Mouse (Mus musculus): Measurements from ENCODE around the gene Gal3st2b. TPM values are rescaled to one million over a fixed set of nuclear protein-coding genes. Genes with fewer than 3 reads are reported as not detected.
A peak's percentile ranks its signal among the peaks of the same experiment; 100 is the strongest.
"Not testable (repeated sequence)": the region's sequence is repeated elsewhere in the genome, so short reads cannot be mapped to it uniquely, and the experiment has no call there.

Gene Gal3st2b
- polyA plus RNA-seq, 1 experiment from 2014 or later, result 0.09 TPM

- H3K36me3 ChIP-seq (ENCODE audit: control insufficient read depth, insufficient read depth, low read length); H3K9ac ChIP-seq (replicated peaks; ENCODE audit: low read depth, low read length); H3K4me2 ChIP-seq (replicated peaks; ENCODE audit: low read depth, low read length); H3K27ac ChIP-seq (ENCODE audit: low read length); H3K27me3 ChIP-seq (ENCODE audit: control insufficient read depth, insufficient read depth, low read length); H3K4me3 ChIP-seq (ENCODE audit: low read depth, low read length); H3K9me3 ChIP-seq (ENCODE audit: control insufficient read depth, low read depth, low read length); H3K4me1 ChIP-seq (ENCODE audit: control insufficient read depth, insufficient read depth, low read length): not testable (repeated sequence)
- peak; percentile 79; the same call in 1 of the 2 replicates for ATAC-seq (ENCODE audit: insufficient number of reproducible peaks, insufficient read depth, low FRiP score, low read depth)
- WGBS, result no CpG with 5 or more reads among the region's 11 CpGs
Observed at GRCm38 (mm10) chr1:93949087-93949486, 31.0 kb downstream of the Gal3st2b start.

- not testable (repeated sequence) for H3K27me3 ChIP-seq (ENCODE audit: control insufficient read depth, insufficient read depth, low read length); H3K4me1 ChIP-seq (ENCODE audit: control insufficient read depth, insufficient read depth, low read length); H3K27ac ChIP-seq (ENCODE audit: low read length); H3K9ac ChIP-seq (replicated peaks; ENCODE audit: low read depth, low read length); ATAC-seq (ENCODE audit: insufficient number of reproducible peaks, insufficient read depth, low FRiP score, low read depth); H3K36me3 ChIP-seq (ENCODE audit: control insufficient read depth, insufficient read depth, low read length); H3K4me3 ChIP-seq (ENCODE audit: low read depth, low read length); H3K9me3 ChIP-seq (ENCODE audit: control insufficient read depth, low read depth, low read length); H3K4me2 ChIP-seq (replicated peaks; ENCODE audit: low read depth, low read length)
- WGBS, result no CpG with 5 or more reads among the region's 1 CpGs
Observed at GRCm38 (mm10) chr1:93966489-93966888, 48.4 kb downstream of the Gal3st2b start.

- H3K27ac ChIP-seq (ENCODE audit: low read length); H3K9me3 ChIP-seq (ENCODE audit: control insufficient read depth, low read depth, low read length); H3K27me3 ChIP-seq (ENCODE audit: control insufficient read depth, insufficient read depth, low read length); H3K9ac ChIP-seq (replicated peaks; ENCODE audit: low read depth, low read length); H3K4me3 ChIP-seq (ENCODE audit: low read depth, low read length); ATAC-seq (ENCODE audit: insufficient number of reproducible peaks, insufficient read depth, low FRiP score, low read depth); H3K36me3 ChIP-seq (ENCODE audit: control insufficient read depth, insufficient read depth, low read length); H3K4me2 ChIP-seq (replicated peaks; ENCODE audit: low read depth, low read length); H3K4me1 ChIP-seq (ENCODE audit: control insufficient read depth, insufficient read depth, low read length): not testable (repeated sequence)
- WGBS, result 22% methylated on average over 1 of the region's 5 CpGs
Observed at GRCm38 (mm10) chr1:93970380-93970779, 52.3 kb downstream of the Gal3st2b start.

GRCm38 (mm10) chr1:93970797-93971196 lies 52.7 kb downstream of the Gal3st2b start:
- not testable (repeated sequence) for H3K9me3 ChIP-seq (ENCODE audit: control insufficient read depth, low read depth, low read length); H3K9ac ChIP-seq (replicated peaks; ENCODE audit: low read depth, low read length); H3K36me3 ChIP-seq (ENCODE audit: control insufficient read depth, insufficient read depth, low read length); H3K27ac ChIP-seq (ENCODE audit: low read length); H3K27me3 ChIP-seq (ENCODE audit: control insufficient read depth, insufficient read depth, low read length); H3K4me3 ChIP-seq (ENCODE audit: low read depth, low read length); ATAC-seq (ENCODE audit: insufficient number of reproducible peaks, insufficient read depth, low FRiP score, low read depth); H3K4me2 ChIP-seq (replicated peaks; ENCODE audit: low read depth, low read length); H3K4me1 ChIP-seq (ENCODE audit: control insufficient read depth, insufficient read depth, low read length)
- no CpG with 5 or more reads among the region's 4 CpGs for WGBS

- ATAC-seq (ENCODE audit: insufficient number of reproducible peaks, insufficient read depth, low FRiP score, low read depth); H3K27me3 ChIP-seq (ENCODE audit: control insufficient read depth, insufficient read depth, low read length); H3K27ac ChIP-seq (ENCODE audit: low read length); H3K4me2 ChIP-seq (replicated peaks; ENCODE audit: low read depth, low read length); H3K4me1 ChIP-seq (ENCODE audit: control insufficient read depth, insufficient read depth, low read length); H3K4me3 ChIP-seq (ENCODE audit: low read depth, low read length); H3K9me3 ChIP-seq (ENCODE audit: control insufficient read depth, low read depth, low read length); H3K36me3 ChIP-seq (ENCODE audit: control insufficient read depth, insufficient read depth, low read length); H3K9ac ChIP-seq (replicated peaks; ENCODE audit: low read depth, low read length): not testable (repeated sequence)
- no CpG with 5 or more reads among the region's 4 CpGs for WGBS
Observed at GRCm38 (mm10) chr1:93975764-93976163, 57.7 kb downstream of the Gal3st2b start.

DNA sequence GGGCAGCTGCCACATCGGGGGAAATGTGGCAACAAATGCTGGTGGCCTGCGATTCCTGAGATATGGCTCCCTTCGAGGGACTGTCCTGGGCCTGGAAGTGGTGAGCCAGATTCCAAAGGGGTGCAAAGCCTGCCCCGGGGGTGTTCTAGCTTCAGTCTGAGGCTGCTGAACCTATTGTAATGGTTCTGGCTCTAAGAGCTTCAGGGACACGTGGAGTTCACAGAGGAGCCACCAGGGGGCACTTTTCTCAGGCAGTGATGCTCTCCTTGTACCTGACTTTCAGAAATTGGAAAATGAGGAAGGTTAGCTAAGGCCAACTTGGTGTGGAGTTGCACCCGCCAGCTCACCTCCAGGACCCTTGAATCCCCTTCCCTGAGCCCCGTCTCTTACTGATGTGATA lies 60.2 kb downstream of the Gal3st2b start:
- H3K9ac ChIP-seq (replicated peaks; ENCODE audit: low read depth, low read length); H3K4me2 ChIP-seq (replicated peaks; ENCODE audit: low read depth, low read length); H3K4me3 ChIP-seq (ENCODE audit: low read depth, low read length); H3K9me3 ChIP-seq (ENCODE audit: control insufficient read depth, low read depth, low read length); H3K27ac ChIP-seq (ENCODE audit: low read length); H3K36me3 ChIP-seq (ENCODE audit: control insufficient read depth, insufficient read depth, low read length); H3K4me1 ChIP-seq (ENCODE audit: control insufficient read depth, insufficient read depth, low read length); ATAC-seq (ENCODE audit: insufficient number of reproducible peaks, insufficient read depth, low FRiP score, low read depth); H3K27me3 ChIP-seq (ENCODE audit: control insufficient read depth, insufficient read depth, low read length): not testable (repeated sequence)
- WGBS, result no CpG with 5 or more reads among the region's 7 CpGs

- not testable (repeated sequence) for H3K27ac ChIP-seq (ENCODE audit: low read length); H3K4me2 ChIP-seq (replicated peaks; ENCODE audit: low read depth, low read length); H3K27me3 ChIP-seq (ENCODE audit: control insufficient read depth, insufficient read depth, low read length); H3K9ac ChIP-seq (replicated peaks; ENCODE audit: low read depth, low read length); H3K36me3 ChIP-seq (ENCODE audit: control insufficient read depth, insufficient read depth, low read length); H3K9me3 ChIP-seq (ENCODE audit: control insufficient read depth, low read depth, low read length); H3K4me1 ChIP-seq (ENCODE audit: control insufficient read depth, insufficient read depth, low read length); ATAC-seq (ENCODE audit: insufficient number of reproducible peaks, insufficient read depth, low FRiP score, low read depth); H3K4me3 ChIP-seq (ENCODE audit: low read depth, low read length)
- WGBS, result no CpG with 5 or more reads among the region's 2 CpGs
Observed at GRCm38 (mm10) chr1:93980932-93981331, 62.8 kb downstream of the Gal3st2b start.

DNA sequence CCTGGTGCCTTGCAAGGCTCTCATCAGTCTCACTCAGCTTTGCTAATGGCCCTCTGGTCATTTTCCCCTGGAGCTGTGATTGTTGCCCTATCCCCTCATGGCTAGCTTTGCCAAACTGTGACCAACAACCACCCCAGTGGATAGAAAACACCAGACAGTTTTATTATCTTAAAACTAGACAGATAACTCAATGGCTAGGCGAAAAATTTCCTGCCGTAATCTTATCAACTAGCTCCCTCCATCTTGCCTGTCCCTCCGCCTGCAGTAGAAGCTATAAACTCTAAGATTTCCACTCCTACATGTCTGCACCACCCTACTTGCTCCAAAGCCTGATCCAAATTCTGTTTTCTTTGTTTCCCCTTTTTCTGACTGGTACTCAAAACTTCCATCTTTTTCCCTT lies 68.1 kb downstream of the Gal3st2b start:
- no peak overlapping the region for H3K4me3 ChIP-seq (ENCODE audit: low read depth, low read length)
- 81% methylated on average over 3 of the region's 3 CpGs for WGBS
- H3K9me3 ChIP-seq (ENCODE audit: control insufficient read depth, low read depth, low read length), result no peaks in the 10 kb centered on the region
- H3K4me2 ChIP-seq (replicated peaks; ENCODE audit: low read depth, low read length), result no peak overlapping the region
- no peaks in the 10 kb centered on the region for H3K4me1 ChIP-seq (ENCODE audit: control insufficient read depth, insufficient read depth, low read length)
- H3K27ac ChIP-seq (ENCODE audit: low read length), result no peak overlapping the region
- no peaks in the 10 kb centered on the region for H3K36me3 ChIP-seq (ENCODE audit: control insufficient read depth, insufficient read depth, low read length)
- no peaks in the 10 kb centered on the region for H3K27me3 ChIP-seq (ENCODE audit: control insufficient read depth, insufficient read depth, low read length)
- no peak for ATAC-seq (ENCODE audit: insufficient number of reproducible peaks, insufficient read depth, low FRiP score, low read depth)
- no peak overlapping the region for H3K9ac ChIP-seq (replicated peaks; ENCODE audit: low read depth, low read length)

GRCm38 (mm10) chr1:93988786-93989185 lies 70.7 kb downstream of the Gal3st2b start:
- Histone ChIP-seq H3K4me3 (ENCODE audit: low read depth, low read length) (no peak overlapping the region), H3K4me2 (replicated peaks; ENCODE audit: low read depth, low read length) (no peak overlapping the region), H3K9me3 (ENCODE audit: control insufficient read depth, low read depth, low read length) (no peaks in the 10 kb centered on the region), H3K27me3 (ENCODE audit: control insufficient read depth, insufficient read depth, low read length) (no peaks in the 10 kb centered on the region), H3K4me1 (ENCODE audit: control insufficient read depth, insufficient read depth, low read length) (no peaks in the 10 kb centered on the region), H3K36me3 (ENCODE audit: control insufficient read depth, insufficient read depth, low read length) (no peaks in the 10 kb centered on the region), H3K9ac (replicated peaks; ENCODE audit: low read depth, low read length) (no peak overlapping the region), H3K27ac (ENCODE audit: low read length) (no peak overlapping the region)
- no peak for ATAC-seq (ENCODE audit: insufficient number of reproducible peaks, insufficient read depth, low FRiP score, low read depth)
- 64% methylated on average over 3 of the region's 3 CpGs for WGBS

Measured in stomach, embryonic 14.5 days (tissue).